Mouse (Mus musculus) left cerebral cortex, postnatal 14 days (tissue): ENCODE data around the gene Gck. TPM values are rescaled to one million over a fixed set of nuclear protein-coding genes. Genes with fewer than 3 reads are reported as not detected.

Experiments
- DNase-seq, 2 experiments: peaks; one replicate each; pipeline ENCODE4 v3.0.0; 2021 to 2022; ENCODE audit warnings: low spot score in 2 of 2, mixed read lengths in 1 of 2
- intact Hi-C: fragments of 180-260 bp; cut with DNase I; formaldehyde crosslinking; loops from one replicate; pipeline ENCODE4 v1.15.1; 2025
- total RNA-seq, 2 experiments: library from RNA; stranded (reverse); gene quantifications; 2 replicates each; pipeline ENCODE4 v1.2.3; 2021

Gck gene
- total RNA-seq, 2 experiments from 2014 or later: 1.6 to 2.1 TPM

DNA sequence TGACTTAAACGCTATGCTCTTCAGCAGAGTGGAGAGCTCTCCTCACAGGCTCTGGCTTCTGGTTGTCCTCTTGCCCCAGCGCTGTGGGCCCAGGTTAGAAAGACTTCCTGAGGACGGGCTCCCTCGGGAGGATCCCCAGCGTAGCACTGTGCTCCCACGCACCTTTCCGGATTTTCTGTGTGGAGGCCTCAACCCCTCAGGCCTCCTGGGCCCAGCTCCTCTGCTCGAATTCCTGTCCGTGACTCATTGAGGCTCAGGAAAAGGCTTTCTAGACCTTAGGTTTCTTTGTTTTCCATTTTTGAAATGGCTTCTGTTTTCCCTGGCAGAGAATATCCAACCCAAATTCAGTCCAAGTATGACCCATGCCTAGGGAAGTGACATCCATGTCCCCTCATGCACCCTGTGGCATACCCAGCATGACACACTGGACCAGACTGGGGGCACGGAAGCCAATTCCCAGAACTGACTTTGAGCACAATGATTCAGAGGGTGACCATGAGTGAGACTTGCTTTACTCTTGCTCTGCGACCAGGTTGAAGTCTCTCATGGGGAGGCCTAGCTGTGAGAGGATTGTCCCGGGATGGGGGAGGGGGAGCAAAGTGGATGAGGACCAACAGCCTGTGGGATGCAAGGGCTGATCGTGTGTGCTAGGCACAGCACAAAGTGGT, 89.9 kb downstream of the Gck start:
- no peak for DNase-seq
- intact Hi-C loops: no loop called here

DNA sequence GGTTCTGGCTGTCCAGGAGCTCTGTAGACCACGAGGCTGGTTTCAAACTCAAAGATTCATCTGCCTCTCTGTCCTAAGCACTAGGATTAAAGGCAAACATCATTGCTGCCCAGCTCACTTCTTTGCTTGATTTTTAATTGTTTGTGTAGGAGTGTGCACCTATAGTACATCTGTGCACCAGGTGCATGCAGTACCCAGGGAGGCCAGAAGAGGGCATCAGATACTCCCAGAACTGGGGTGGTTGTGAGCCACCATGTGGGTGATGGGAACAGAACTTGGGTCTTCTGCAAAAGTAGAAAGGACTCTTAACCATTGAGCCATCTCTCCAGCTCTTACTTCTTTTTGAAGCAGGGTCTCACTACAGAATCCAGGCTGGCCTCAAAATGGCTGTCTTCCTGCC, 91.2 kb downstream of the Gck start:
- intact Hi-C loops: no loop called here
- no peak for DNase-seq

DNA sequence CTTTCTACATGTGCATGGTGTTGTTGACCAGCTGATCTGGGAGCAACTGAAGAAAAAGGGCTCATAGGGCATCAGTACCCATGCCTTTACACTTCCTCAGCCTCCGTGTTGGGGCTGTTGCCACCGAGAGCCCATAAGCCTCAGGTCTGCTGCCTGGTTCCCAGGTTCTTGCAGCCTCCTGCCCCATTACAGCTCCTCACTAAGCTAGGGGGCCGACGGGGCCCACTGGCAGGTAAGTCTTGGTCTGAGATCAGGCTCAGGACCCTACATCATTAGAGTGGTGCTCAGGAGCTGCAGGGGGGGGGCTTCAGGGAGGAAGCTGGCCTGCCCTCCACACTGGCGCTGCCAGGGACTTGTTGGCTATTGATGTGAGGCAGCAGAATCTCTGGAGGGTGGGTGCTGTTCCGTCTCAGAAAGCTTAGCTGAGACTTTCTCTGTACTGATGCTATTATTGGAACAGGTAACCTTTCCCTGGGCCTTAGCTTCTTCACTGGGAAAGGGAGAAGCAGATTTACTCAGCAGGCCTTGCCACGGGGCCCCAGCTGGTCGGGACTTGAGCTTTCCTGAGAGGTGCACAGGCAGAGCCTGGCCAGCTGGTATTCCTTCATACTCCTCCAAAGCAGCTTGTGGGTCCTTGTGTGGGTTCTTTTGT, 93.3 kb downstream of the Gck start:
- no peak for DNase-seq
- intact Hi-C loops: no loop called here

DNA sequence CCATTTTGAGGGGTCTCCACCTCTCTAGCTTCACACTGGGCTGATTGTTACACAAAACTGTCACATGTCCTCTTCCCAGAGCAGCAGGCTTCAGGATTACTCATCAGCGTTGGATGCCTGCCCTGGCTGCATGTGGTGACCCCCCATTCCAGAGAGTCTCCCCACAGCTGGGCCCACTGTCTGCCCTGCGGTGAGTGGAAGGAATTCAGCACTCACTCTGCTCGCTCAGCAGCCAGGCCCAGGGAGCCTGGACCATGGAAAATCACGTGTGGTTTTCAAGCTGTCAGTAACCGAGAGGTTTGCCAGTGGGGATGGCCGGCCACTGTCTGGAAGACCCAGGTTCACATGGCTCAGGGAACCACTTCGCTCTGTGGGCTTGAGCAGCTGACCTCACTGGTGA, 94.0 kb downstream of the Gck start:
- DNase-seq: peak; percentile 24 to 48
- intact Hi-C loops: no loop called here

DNA sequence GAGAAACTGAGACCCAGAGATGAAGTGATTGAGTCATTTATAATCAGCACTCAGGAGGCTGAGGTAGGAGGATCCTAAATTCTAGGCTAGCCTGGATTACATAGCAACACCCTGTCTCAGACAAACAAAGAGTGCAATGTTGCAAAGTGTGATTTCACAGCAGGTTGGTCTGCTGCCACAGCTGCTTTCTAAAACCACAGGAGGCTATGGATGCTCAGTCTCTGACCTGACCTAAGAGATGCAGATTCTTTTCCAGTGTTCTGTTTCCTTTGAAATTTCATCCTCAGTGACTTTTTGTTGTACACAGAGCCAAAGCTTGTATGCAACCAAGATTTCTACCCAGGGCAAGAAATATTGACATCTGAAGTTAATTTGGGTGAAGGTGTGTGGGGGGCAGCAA, 94.4 kb downstream of the Gck start:
- DNase-seq: no peak
- intact Hi-C loops: no loop called here

DNA sequence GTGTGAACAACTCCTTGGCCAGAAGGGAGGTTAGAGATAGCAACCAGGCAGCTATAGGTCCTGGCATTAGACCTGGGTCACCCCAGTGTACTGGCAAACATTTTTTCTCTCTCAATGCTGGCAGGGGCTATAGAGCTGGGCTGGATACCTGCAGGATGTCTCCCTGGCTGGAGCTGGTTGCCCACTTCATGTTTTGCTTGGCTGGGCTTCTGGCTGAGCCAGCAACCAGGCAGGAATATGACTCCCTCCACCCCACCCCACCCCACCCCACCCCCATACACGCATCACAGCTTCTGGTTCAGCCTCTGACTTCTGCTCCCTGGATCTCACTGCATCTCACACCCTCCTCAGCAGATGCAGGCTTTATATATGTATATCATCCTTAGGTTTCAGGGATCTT, 97.6 kb downstream of the Gck start:
- DNase-seq: no peak
- intact Hi-C loops: no loop called here

DNA sequence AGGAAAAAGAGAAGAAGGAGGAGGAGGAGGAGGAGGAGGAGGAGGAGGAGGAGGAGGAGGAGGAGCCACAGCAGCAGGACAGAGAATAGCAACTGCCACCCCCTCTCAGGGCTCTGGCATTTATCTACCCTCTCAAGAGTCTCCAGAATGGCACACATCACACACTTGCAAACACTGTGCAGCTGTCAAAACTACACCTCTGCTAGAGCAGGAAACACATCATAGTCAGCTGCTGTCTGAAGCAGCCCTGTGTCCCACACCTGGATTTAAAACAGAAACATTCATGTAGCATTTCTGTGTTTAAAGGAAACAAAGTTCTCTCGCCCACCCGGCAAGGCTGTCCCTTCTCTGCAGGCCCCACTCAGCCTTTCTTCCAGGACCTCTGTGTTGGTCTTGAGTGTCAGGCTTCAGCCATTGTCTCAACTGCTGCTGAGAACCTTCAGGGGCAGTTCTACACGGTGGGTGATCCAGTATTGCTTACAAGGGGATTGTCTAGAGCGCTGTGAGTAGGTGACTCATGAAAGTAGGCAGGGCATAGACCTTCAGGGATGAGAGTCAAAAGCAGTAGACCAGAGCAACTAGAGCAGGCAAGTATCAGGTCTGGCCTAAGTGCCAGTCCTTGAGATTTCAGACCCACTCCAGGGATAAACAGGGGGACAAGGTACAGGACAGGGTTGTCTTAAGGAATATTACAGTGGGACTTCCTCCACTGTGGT, 98.7 kb downstream of the Gck start:
- no peak for DNase-seq
- intact Hi-C loops: no loop called here

Other genes with a start within 250 kb of the Gck start
- 10 to 100 TPM; 88.4 to 89.7 TPM for gene Mrps24, start 234.4 kb downstream of the Gck start, total RNA-seq
- 10 to 100 TPM; 55.9 to 60.8 TPM for gene Urgcp, start 187.7 kb downstream of the Gck start, total RNA-seq
- 10 to 100 TPM; 78.4 to 79.8 TPM for gene Dbnl, start 161.6 kb downstream of the Gck start, total RNA-seq
- 10 to 100 TPM; 11.6 to 13.9 TPM for gene Pgam2, start 146.3 kb downstream of the Gck start, total RNA-seq
- 1 to 10 TPM; 7.0 to 7.7 TPM for gene Polm, start 112.1 kb downstream of the Gck start, total RNA-seq
- gene Aebp1, start 88.1 kb downstream of the Gck start, total RNA-seq: 10 to 100 TPM; 15.2 to 18.6 TPM
- gene Pold2, start 71.8 kb downstream of the Gck start, total RNA-seq: 10 to 100 TPM; 19.4 to 21.2 TPM
- gene Myl7, start 51.3 kb downstream of the Gck start, total RNA-seq: not detected
- 100 to 1,000 TPM in 1 of 2 experiments, 10 to 100 TPM in 1; 99.6 to 108 TPM for gene Ykt6, start 5.6 kb upstream of the Gck start, total RNA-seq
- 100 to 1,000 TPM; 771 to 777 TPM for gene Camk2b, start 116.3 kb upstream of the Gck start, total RNA-seq
- not detected for gene A730071L15Rik, start 249.9 kb upstream of the Gck start, total RNA-seq